Mouse (Mus musculus) layer of hippocampus, postnatal 14 days (tissue): ENCODE measurements around the gene Lrp1. TPM values are rescaled to one million over a fixed set of nuclear protein-coding genes. Genes with fewer than 3 reads are reported as not detected.
A peak's percentile ranks its signal among the peaks of the same experiment; 100 is the strongest.

Source experiments
- DNase-seq, 2 experiments: peaks; one replicate each; pipeline ENCODE4 v3.0.0; 2021 to 2022; ENCODE audit warnings: low spot score in 2 of 2, mixed read lengths in 1 of 2
- total RNA-seq, 2 experiments: library from RNA; stranded (reverse); gene quantifications; 2 replicates each; pipeline ENCODE4 v1.2.3; 2021

The Lrp1 gene
- total RNA-seq, 2 experiments from 2014 or later = 287 to 301 TPM

GRCm38 (mm10) chr10:127564301-127564700 lies 56.6 kb downstream of the Lrp1 start:
- no peak for DNase-seq

GRCm38 (mm10) chr10:127563840-127564239 lies 57.1 kb downstream of the Lrp1 start:
- DNase-seq = no peak

DNA sequence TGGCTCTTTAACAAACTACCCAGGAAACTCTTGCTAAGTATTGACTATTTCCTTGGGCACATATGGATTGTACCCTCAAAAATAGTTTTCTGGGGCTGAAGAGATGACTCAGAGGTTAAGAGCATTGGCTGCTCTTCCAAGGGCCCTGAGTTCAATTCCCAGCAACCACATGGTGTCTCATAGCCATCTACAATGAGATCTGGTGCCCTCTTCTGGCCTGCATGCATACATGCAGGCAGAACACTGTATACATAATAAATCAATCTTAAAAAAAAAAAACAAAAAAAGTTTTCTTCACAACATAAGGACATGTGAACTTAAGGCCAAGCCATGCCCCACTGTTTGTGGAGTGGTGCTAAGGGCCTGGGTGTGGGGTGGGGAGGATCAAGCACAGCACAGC lies 59.8 kb downstream of the Lrp1 start:
- no peak for DNase-seq

DNA sequence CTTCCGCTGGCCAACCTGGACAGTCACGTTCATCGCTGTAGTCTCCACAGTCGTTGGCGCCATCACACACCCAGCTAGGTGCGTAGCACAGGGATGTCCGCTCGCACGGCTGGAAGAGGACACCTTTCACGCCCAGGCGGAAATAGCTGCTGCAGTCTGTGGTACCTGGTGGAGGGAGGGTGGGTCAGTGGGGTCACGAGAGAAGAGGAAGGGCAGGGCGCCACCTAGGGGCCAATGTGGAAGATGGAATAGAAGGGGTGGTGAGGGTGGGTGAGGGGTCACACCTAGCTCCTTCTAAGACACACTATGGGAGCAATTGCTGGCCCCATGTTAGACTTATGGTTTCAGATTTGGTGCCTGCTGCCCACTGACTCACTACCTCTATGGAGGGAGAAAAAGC lies 63.6 kb downstream of the Lrp1 start:
- no peak for DNase-seq

DNA sequence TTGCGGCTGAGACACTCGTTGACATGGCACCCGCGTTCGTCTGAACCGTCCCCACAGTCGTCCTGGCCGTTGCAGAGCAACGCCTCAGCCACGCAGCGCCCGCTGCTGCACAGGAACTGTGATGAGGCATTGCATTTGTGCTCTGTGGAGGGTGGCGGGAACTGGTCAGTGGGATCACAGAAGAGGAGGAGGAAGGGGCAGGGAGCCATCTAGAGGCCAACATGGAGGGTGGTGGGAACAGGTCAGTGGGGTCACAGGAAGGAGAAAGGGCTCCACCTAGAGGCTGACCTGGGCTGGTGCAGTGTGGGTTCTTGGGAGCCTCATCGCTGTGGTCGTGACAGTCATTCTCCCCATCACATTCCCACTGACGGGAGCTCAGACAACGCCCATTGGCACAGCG lies 65.2 kb downstream of the Lrp1 start:
- no peak for DNase-seq

- DNase-seq = no peak
Measured at GRCm38 (mm10) chr10:127549892-127550291, 71.1 kb downstream of the Lrp1 start.

GRCm38 (mm10) chr10:127548236-127548635 lies 72.7 kb downstream of the Lrp1 start:
- DNase-seq = no peak

DNA sequence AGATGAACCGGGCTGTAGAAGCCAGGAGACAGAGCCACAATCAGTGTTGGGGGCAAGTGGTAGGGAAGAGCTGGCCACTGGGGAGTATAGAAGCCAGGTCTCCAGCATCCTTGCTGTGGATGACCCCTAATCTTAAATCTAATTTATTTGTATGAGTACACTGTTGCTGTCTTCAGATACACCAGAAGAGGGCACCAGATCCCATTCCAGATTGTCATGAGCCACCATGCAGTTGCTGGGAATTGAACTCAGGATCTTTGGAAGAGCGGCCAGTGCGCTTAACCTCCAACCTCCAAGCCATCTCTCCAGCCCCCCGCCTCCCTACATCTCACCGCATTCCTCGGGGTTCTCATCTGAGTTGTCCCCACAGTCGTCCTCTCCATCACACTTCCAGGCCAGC lies 74.4 kb downstream of the Lrp1 start:
- no peak for DNase-seq

GRCm38 (mm10) chr10:127544375-127544774 lies 76.6 kb downstream of the Lrp1 start:
- no peak for DNase-seq

- DNase-seq = no peak
Measured at GRCm38 (mm10) chr10:127543916-127544315, 77.0 kb downstream of the Lrp1 start.

- no peak for DNase-seq
Measured at GRCm38 (mm10) chr10:127542720-127543119, 78.2 kb downstream of the Lrp1 start.

GRCm38 (mm10) chr10:127542084-127542483 lies 78.9 kb downstream of the Lrp1 start:
- peak in 1 of 2 experiments; percentile 47 for DNase-seq

DNA sequence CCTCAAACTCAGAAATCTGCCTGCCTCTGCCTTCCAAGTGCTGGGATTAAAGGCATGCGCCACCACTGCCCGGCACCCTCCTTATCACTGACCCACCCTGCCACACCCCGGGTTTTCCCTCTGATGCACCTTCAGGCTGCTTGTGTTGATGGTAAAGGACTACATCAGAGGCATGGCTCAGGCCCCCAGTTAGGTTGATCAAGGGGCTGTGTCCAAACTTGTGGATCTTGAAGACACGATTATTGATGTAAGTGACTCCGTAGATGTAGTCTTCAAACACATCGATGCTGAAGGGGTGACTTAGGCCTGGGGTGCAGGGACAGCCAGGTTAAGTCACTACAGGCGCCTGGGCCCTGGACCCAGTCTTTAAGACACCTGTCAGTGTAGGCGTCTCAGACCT lies 79.4 kb downstream of the Lrp1 start:
- DNase-seq = no peak

- DNase-seq = peak; percentile 83 to 88
Measured at GRCm38 (mm10) chr10:127537854-127538583, 82.9 kb downstream of the Lrp1 start.

- DNase-seq = no peak
Measured at GRCm38 (mm10) chr10:127536586-127537314, 84.2 kb downstream of the Lrp1 start.

- DNase-seq = no peak
Measured at GRCm38 (mm10) chr10:127534929-127535384, 86.0 kb downstream of the Lrp1 start.

DNA sequence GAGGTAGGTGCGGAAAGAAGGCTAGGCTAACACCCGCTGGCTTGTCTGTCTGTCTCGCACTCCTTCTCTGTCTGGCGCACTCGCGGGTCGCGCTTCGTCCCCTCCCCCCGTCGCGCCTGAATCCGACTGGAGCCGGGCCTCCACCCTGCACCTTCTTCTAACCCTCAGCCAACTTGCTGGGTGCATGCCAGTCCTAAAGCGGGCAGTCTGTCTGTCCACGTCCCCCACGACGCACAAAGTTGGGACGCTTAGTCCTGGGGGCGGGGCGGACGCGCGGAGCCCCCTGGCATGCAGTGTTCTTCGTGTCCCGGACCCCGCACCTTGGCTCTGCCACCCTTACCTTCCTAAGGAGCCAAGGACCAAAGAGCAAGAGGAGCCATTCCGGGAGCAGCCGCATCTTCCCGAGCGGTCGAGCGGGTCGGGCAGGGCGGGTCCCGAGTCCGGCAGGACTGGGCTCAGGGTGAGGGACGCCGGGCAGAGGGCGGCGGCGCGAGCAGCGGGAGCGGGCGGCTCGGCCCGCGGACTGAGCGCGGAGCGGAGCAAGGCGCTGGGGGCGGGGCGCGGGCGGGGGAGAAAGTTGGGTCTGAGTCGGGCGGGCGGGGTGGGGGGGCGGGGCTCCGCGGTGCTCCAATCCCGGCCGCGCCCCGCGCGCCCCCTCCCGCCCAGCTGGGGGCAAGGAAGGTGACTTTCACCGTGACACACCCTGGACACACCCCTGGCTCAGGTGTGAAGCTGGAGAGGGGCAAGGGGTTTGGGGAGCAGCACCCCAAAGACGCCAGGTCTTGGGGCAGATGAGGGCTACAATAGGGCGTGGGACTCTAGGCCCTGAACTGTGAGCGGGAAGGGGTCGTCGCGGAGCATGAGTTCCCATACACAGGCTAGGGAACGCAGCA lies 86.7 kb downstream of the Lrp1 start, which contains the start of gene Nxph4:
Nxph4 (minus strand) TSS at position 524 of the 893 bp plus-strand sequence.
- DNase-seq = no peak

GRCm38 (mm10) chr10:127531548-127531947 lies 89.4 kb downstream of the Lrp1 start:
- no peak for DNase-seq

GRCm38 (mm10) chr10:127530945-127531344 lies 90.0 kb downstream of the Lrp1 start:
- DNase-seq = no peak

GRCm38 (mm10) chr10:127527481-127527880 lies 93.5 kb downstream of the Lrp1 start:
- no peak for DNase-seq

DNA sequence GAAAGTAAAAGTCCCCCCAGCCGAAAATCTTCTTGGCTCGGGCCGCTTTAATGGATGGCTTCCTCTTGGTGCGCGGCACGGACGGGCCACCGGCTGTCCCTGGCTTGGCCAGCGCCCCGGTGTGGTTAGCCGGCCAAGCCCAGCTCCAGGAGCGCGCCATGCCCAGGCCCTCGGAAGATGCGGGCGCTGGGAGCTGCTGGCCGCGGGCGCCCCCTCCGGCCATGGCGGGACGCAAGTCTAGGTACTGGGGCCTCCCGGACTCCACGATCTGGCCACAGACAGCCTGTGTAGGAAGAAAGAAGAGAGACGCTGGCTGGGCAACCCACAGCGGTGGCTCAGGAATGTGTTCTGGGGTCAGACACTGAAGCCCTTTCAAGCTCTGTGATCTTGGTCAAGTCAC lies 94.3 kb downstream of the Lrp1 start:
- DNase-seq = no peak
